Mouse (Mus musculus) C2C12 (cell line): ENCODE data around the gene Entpd3.

Experiments
- CEBPB ChIP-seq: IDR thresholded peaks from one replicate; pipeline ENCODE4 v1.6.1; 2011; ENCODE audit warnings: low read depth, mild to moderate bottlenecking, control low read depth, moderate library complexity
- CTCF ChIP-seq: IDR thresholded peaks from one replicate; pipeline ENCODE4 v1.5.1; 2011; ENCODE audit not compliant: control insufficient read depth, insufficient read depth, insufficient read length

GRCm38 (mm10) chr9:120532062-120532461 is 7.6 kb upstream of the Entpd3 start:
- no peak for TF ChIP-seq CTCF
- TF ChIP-seq CEBPB: no peak
